12 mouse cellular contexts compared by ENCODE assay signal in the genomic region with DNA sequence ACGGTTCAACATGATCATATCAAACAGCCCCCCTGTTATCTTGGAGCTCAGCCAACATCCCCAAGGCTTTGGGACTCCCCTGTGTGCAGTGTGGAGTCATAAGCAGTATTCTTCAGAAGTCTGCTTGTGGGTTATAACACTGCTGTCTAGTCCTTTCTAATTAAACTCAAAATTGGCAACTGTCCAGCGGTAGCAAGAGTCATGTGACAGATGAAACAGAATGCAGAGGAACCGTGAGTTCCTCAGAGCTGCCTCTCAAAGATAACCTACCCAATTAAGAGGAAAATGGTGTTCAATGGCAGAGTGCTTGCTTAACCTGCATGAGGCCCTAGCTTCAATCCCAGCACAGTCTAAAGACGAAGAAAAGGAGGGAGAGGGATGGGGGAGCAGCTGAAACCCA. TPM values are rescaled to one million over a fixed set of nuclear protein-coding genes. Genes with fewer than 3 reads are reported as not detected.
DNase-seq lines count a peak whose midpoint lies in the region; ATAC-seq and TF ChIP-seq lines count a peak whose summit lies in the region.
"Had no signal": no experiment of that assay in that cellular context is flagged by ENCODE, and none has a peak within 500 bp of the region (broad histone marks: within the 10 kb centered on the region; RNA-seq: fewer than 3 reads in every experiment).

No protein-coding gene starts in this region.

- H3K4me1 ChIP-seq in kidney, postnatal 0 days (replicated peaks; ENCODE audit: insufficient read depth, low read length) = no peaks in the 10 kb centered on the region
- 0 out of 2 replicates have a peak, but pooled peaks cover 3% of the 10 kb centered on the region for H3K4me1 ChIP-seq in kidney, embryonic 14.5 days (ENCODE audit: control insufficient read depth, insufficient read depth, low read length)
- peaks cover 11% of the 10 kb centered on the region for H3K4me1 ChIP-seq in midbrain, embryonic 15.5 days

- no peak overlapping the region for H3K4me3 ChIP-seq in kidney, postnatal 0 days (replicated peaks; ENCODE audit: low read depth, low read length)
- H3K4me3 ChIP-seq in kidney, embryonic 14.5 days (ENCODE audit: low read length) = no peak overlapping the region
- no peak overlapping the region for H3K4me3 ChIP-seq in midbrain, embryonic 15.5 days
- H3K4me3 ChIP-seq: limb, embryonic 15.5 days; megakaryocyte, embryonic 14.5 days had no signal

- H3K9ac ChIP-seq in kidney, postnatal 0 days (ENCODE audit: low read depth, low read length) = no peak overlapping the region
- no peak overlapping the region for H3K9ac ChIP-seq in kidney, embryonic 14.5 days (ENCODE audit: low read depth, low read length)
- H3K9ac ChIP-seq in midbrain, embryonic 15.5 days = no peak overlapping the region
- H3K9ac ChIP-seq: limb, embryonic 15.5 days had no signal

- H3K9me3 ChIP-seq in kidney, postnatal 0 days (replicated peaks; ENCODE audit: low read length) = no peaks in the 10 kb centered on the region
- H3K9me3 ChIP-seq in kidney, embryonic 14.5 days (ENCODE audit: control insufficient read depth, low read length) = no peaks in the 10 kb centered on the region
- H3K9me3 ChIP-seq in midbrain, embryonic 15.5 days = no peaks in the 10 kb centered on the region
- H3K9me3 ChIP-seq: limb, embryonic 15.5 days; megakaryocyte, embryonic 14.5 days had no signal

- ATAC-seq in kidney, postnatal 0 days (replicated peaks; ENCODE audit: low FRiP score, low read depth) = no peak
- no peak; the same call in 1 of the 2 replicates for ATAC-seq in kidney, embryonic 14.5 days (ENCODE audit: low FRiP score, low TSS enrichment)
- peak; percentile 92 for ATAC-seq in midbrain, embryonic 15.5 days (replicated peaks)

- no peaks in the 10 kb centered on the region for H3K27me3 ChIP-seq in kidney, postnatal 0 days (ENCODE audit: insufficient read depth, low read length)
- H3K27me3 ChIP-seq in kidney, embryonic 14.5 days (ENCODE audit: control insufficient read depth, insufficient read depth, low read length) = no peaks in the 10 kb centered on the region
- H3K27me3 ChIP-seq in midbrain, embryonic 15.5 days (replicated peaks) = no peaks in the 10 kb centered on the region
- H3K27me3 ChIP-seq: limb, embryonic 15.5 days had no signal

- DNase-seq in kidney, postnatal 0 days (ENCODE audit: low spot score) = peak; percentile 32
- DNase-seq in CD4-positive, CD25-positive, alpha-beta regulatory T cell, adult 2 months (ENCODE audit: low read depth, low spot score) = peak; percentile 73
- peak; percentile 5 for DNase-seq in c-Kit-positive CD71-positive TER-119-negative erythroid progenitor cells, embryonic 14.5 days (ENCODE audit: low read depth)
- DNase-seq in thymus, postnatal 0 days (ENCODE audit: low spot score) = no peak
- no peak for DNase-seq in right cerebral cortex, postnatal 36 days (ENCODE audit: low spot score in 2 of 2)
- DNase-seq in heart, adult 8-10 months (ENCODE audit: low spot score) = no peak
- DNase-seq: gastrocnemius, postnatal 25 days; thymus, postnatal 36 days had no signal

- H3K27ac ChIP-seq in kidney, postnatal 0 days = no peak overlapping the region
- H3K27ac ChIP-seq in kidney, embryonic 14.5 days (ENCODE audit: low read depth, low read length) = no peak overlapping the region
- peak overlapping the region; percentile 69 for H3K27ac ChIP-seq in midbrain, embryonic 15.5 days
- H3K27ac ChIP-seq: limb, embryonic 15.5 days had no signal

- TF ChIP-seq CTCF in kidney, postnatal 0 days (IDR thresholded peaks at IDR 0.05; ENCODE audit: low read depth) = no peak

- no peaks in the 10 kb centered on the region for H3K36me3 ChIP-seq in kidney, postnatal 0 days (ENCODE audit: insufficient read depth, low read length)
- no peaks in the 10 kb centered on the region for H3K36me3 ChIP-seq in kidney, embryonic 14.5 days (ENCODE audit: control insufficient read depth, insufficient read depth, low read length)
- no peaks in the 10 kb centered on the region for H3K36me3 ChIP-seq in midbrain, embryonic 15.5 days (replicated peaks)
- H3K36me3 ChIP-seq: limb, embryonic 15.5 days had no signal

- no peak overlapping the region for H3K4me2 ChIP-seq in kidney, postnatal 0 days (ENCODE audit: low read length)
- H3K4me2 ChIP-seq in kidney, embryonic 14.5 days (replicated peaks; ENCODE audit: low read depth, low read length) = no peak overlapping the region
- no peak overlapping the region for H3K4me2 ChIP-seq in midbrain, embryonic 15.5 days
- H3K4me2 ChIP-seq: limb, embryonic 15.5 days had no signal

- 42% methylated on average over 4 of the region's 4 CpGs for whole genome bisulfite sequencing in kidney, postnatal 0 days
- 49% methylated on average over 4 of the region's 4 CpGs for WGBS in kidney, embryonic 14.5 days
- 11% methylated on average over 4 of the region's 4 CpGs for WGBS in midbrain, embryonic 15.5 days

RNA-seq across cellular contexts. Expression of a gene that starts 32.1 kb away (rescaled TPM):
- polyA plus RNA-seq in kidney, postnatal 0 days (2015; fragmentation: Nextera tagmentation; extraction: Ambion mirVana) = 0.56 and 0.76 TPM in 2 replicates
- 0.69 and 1.3 TPM in 2 replicates for polyA plus RNA-seq in kidney, embryonic 14.5 days (2014; fragmentation: Nextera tagmentation; extraction: Ambion mirVana)
- 1.4 and 1.5 TPM in 2 replicates for polyA plus RNA-seq in midbrain, embryonic 15.5 days (2015; fragmentation: Nextera tagmentation; extraction: Ambion mirVana)
- polyA plus RNA-seq in thymus, postnatal 0 days (2015; fragmentation: Nextera tagmentation; extraction: Ambion mirVana) = 0.42 and 0.79 TPM in 2 replicates
- under 1 TPM in 2 of 4 experiments, not detected in 2; 0.37 to 0.65 TPM for total RNA-seq in heart, adult 8-10 months (2022)

RNA-seq across cellular contexts. Expression of a gene that starts 33.2 kb away (rescaled TPM):
- polyA plus RNA-seq in kidney, postnatal 0 days (2015; fragmentation: Nextera tagmentation; extraction: Ambion mirVana) = 33.8 and 34.0 TPM in 2 replicates
- polyA plus RNA-seq in kidney, embryonic 14.5 days (2014; fragmentation: Nextera tagmentation; extraction: Ambion mirVana) = 36.4 and 61.6 TPM in 2 replicates
- 27.5 and 27.7 TPM in 2 replicates for polyA plus RNA-seq in midbrain, embryonic 15.5 days (2015; fragmentation: Nextera tagmentation; extraction: Ambion mirVana)
- 42.2 and 45.7 TPM in 2 replicates for polyA plus RNA-seq in thymus, postnatal 0 days (2015; fragmentation: Nextera tagmentation; extraction: Ambion mirVana)
- 10 to 100 TPM; 48.9 to 61.5 (median 52.0) TPM for total RNA-seq in heart, adult 8-10 months (2022)

RNA-seq across cellular contexts. Expression of a gene that starts 35.4 kb away (rescaled TPM):
- polyA plus RNA-seq in kidney, postnatal 0 days (2015; fragmentation: Nextera tagmentation; extraction: Ambion mirVana) = 79.2 and 85.8 TPM in 2 replicates
- polyA plus RNA-seq in kidney, embryonic 14.5 days (2014; fragmentation: Nextera tagmentation; extraction: Ambion mirVana) = 134 and 140 TPM in 2 replicates
- polyA plus RNA-seq in midbrain, embryonic 15.5 days (2015; fragmentation: Nextera tagmentation; extraction: Ambion mirVana) = 88.2 and 91.3 TPM in 2 replicates
- polyA plus RNA-seq in thymus, postnatal 0 days (2015; fragmentation: Nextera tagmentation; extraction: Ambion mirVana) = 99.1 and 103 TPM in 2 replicates
- 10 to 100 TPM; 30.8 to 38.3 (median 35.2) TPM for total RNA-seq in heart, adult 8-10 months (2022)

Comparison
In these comparisons a context has a peak if more than half of its experiments do, and no peak if none do; other contexts are left out.
1. DNase-seq: peak in kidney, postnatal 0 days (single experiment), CD4-positive, CD25-positive, alpha-beta regulatory T cell, adult 2 months (single experiment) and c-Kit-positive CD71-positive TER-119-negative erythroid progenitor cells, embryonic 14.5 days (single experiment); none in thymus, postnatal 0 days (single experiment), right cerebral cortex, postnatal 36 days (0 of 2) and heart, adult 8-10 months (single experiment).